Mouse (Mus musculus): ENCODE measurements at regions not wholly inside any gene's neighbourhood (a gene's known extent, or its start where the extent isn't known, plus 50 kb on each side); places are given as distances from the start of the nearest gene placed in this dataset.

- Histone ChIP-seq H3K36me3 (replicated peaks; ENCODE audit: control insufficient read depth, insufficient read depth, low read depth) (no peaks in the 10 kb centered on the region), H3K4me2 (ENCODE audit: low read depth) (no peak overlapping the region), H3K27me3 (ENCODE audit: control insufficient read depth, insufficient read depth, low read length) (no peaks in the 10 kb centered on the region), H3K9ac (replicated peaks) (no peak overlapping the region), H3K9me3 (ENCODE audit: control insufficient read depth, low read length) (no peaks in the 10 kb centered on the region), H3K4me1 (replicated peaks; ENCODE audit: control insufficient read depth in 2 of 2, insufficient read depth in 2 of 2, low read length in 1 of 2) (no peaks in the 10 kb centered on the region), H3K4me3 (ENCODE audit: insufficient read depth in 1 of 2, low read depth in 2 of 2, low read length in 2 of 2) (no peak overlapping the region), H3K27ac (no peak overlapping the region)
- ATAC-seq (ENCODE audit: insufficient read depth) (no peak), DNase-seq (ENCODE audit: low read depth in 3 of 3, low spot score in 3 of 3) (no peak)
- TF ChIP-seq CTCF (IDR thresholded peaks at IDR 0.05; ENCODE audit: low read depth) (no peak), EP300 (IDR thresholded peaks at IDR 0.05; ENCODE audit: low read depth) (no peak)
- 69% methylated on average over 3 of the region's 3 CpGs for WGBS (ENCODE audit: insufficient replicate concordance)
Measured at GRCm38 (mm10) chr11:90739501-90739900, 51.3 kb upstream of the Tom1l1 start.

GRCm38 (mm10) chr11:90738741-90739140, 50.6 kb upstream of the Tom1l1 start:
- no peak overlapping the region for H3K27ac ChIP-seq
- H3K4me3 ChIP-seq (ENCODE audit: insufficient read depth in 1 of 2, low read depth in 2 of 2, low read length in 2 of 2), result no peak overlapping the region
- no peaks in the 10 kb centered on the region for H3K9me3 ChIP-seq (ENCODE audit: control insufficient read depth, low read length)
- no peak overlapping the region for H3K4me2 ChIP-seq (ENCODE audit: low read depth)
- no peaks in the 10 kb centered on the region for H3K4me1 ChIP-seq (replicated peaks; ENCODE audit: control insufficient read depth in 2 of 2, insufficient read depth in 2 of 2, low read length in 1 of 2)
- ATAC-seq (ENCODE audit: insufficient read depth), result no peak
- no peaks in the 10 kb centered on the region for H3K36me3 ChIP-seq (replicated peaks; ENCODE audit: control insufficient read depth, insufficient read depth, low read depth)
- no peak for DNase-seq (ENCODE audit: low read depth in 3 of 3, low spot score in 3 of 3)
- H3K27me3 ChIP-seq (ENCODE audit: control insufficient read depth, insufficient read depth, low read length), result no peaks in the 10 kb centered on the region
- TF ChIP-seq CTCF (IDR thresholded peaks at IDR 0.05; ENCODE audit: low read depth) (no peak), EP300 (IDR thresholded peaks at IDR 0.05; ENCODE audit: low read depth) (no peak)
- WGBS (ENCODE audit: insufficient replicate concordance), result 66% methylated on average over 2 of the region's 2 CpGs
- H3K9ac ChIP-seq (replicated peaks), result no peak overlapping the region

Data from liver, embryonic 14.5 days (tissue).